Mouse (Mus musculus): ENCODE measurements around the gene Tmcc3. TPM values are rescaled to one million over a fixed set of nuclear protein-coding genes. Genes with fewer than 3 reads are reported as not detected.
A peak's percentile ranks its signal among the peaks of the same experiment; 100 is the strongest.

The Tmcc3 gene
- 10 to 100 TPM; 23.1 to 23.6 TPM for total RNA-seq (2021)

DNA sequence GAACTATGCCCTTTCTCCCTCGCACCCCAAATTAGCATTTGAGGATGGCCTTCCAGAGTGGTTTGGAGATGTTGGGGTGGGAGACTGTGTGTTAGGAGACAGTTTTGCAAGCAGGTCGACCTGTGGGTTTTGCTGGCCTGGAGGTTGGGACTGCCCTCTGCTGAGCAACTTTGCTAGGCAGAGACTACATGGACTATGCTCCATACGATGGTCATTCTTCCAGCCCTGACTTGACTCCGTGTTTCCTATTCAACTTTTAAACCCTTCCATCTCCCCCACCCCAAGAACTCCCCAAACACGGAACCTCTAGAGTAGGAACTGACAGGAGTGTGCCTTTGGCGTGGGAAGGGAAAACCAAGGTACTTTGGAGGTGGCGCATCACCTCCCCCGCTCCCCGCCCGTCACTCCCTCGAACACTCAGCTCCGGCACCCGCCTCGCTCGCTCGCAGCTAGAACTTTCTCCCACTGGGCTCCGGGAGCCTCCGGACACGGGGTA is at the start of gene Tmcc3:
Gene Tmcc3, plus strand, starts transcription at position 439 of the 496 bp plus-strand sequence.
- intact Hi-C loops (cut with DNase I) = no loop called here
- no peak for DNase-seq (ENCODE audit: low spot score in 2 of 2)

- DNase-seq (ENCODE audit: low spot score in 2 of 2) = no peak
- intact Hi-C loops (cut with DNase I) = no loop called here
These were observed 49.1 kb upstream of the Tmcc3 start for GRCm38 (mm10) chr10:94262646-94263045.

GRCm38 (mm10) chr10:94263211-94263610 is 48.5 kb upstream of the Tmcc3 start:
- no peak for DNase-seq (ENCODE audit: low spot score in 2 of 2)
- intact Hi-C loops (cut with DNase I) = no loop called here

GRCm38 (mm10) chr10:94265656-94266542 is 45.9 kb upstream of the Tmcc3 start:
- intact Hi-C loops (cut with DNase I) = no loop called here

DNA sequence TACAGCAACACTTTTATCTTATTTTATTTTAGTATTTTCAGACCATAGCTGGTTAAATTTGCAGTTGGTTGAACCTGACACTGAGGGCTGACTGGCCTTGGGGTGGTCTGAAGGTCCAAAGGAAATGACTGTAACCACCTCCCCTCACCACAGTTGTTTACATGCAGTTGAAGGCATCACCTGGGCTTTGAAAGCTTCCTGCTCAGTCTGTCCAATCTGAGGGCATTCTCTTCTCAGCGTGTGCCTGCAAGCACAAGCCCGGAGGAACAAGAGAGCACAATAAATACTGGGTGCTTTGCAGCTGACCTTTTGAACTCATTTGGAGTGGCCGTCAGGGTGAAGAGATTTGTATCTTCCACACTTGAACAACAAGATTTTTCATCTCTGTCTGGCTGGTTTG is 36.4 kb upstream of the Tmcc3 start:
- DNase-seq (ENCODE audit: low spot score in 2 of 2) = no peak
- intact Hi-C loops (cut with DNase I) = no loop called here

More at GRCm38 (mm10) chr10:94265656-94266542, 45.9 kb upstream of the Tmcc3 start:
- peak in 1 of 2 experiments; percentile 19 for DNase-seq (ENCODE audit: low spot score in 2 of 2)

GRCm38 (mm10) chr10:94276511-94276910 is 35.2 kb upstream of the Tmcc3 start:
- no peak for DNase-seq (ENCODE audit: low spot score in 2 of 2)
- intact Hi-C loops (cut with DNase I) = no loop called here

GRCm38 (mm10) chr10:94282179-94282578 is 29.6 kb upstream of the Tmcc3 start:
- intact Hi-C loops (cut with DNase I) = no loop called here
- no peak for DNase-seq (ENCODE audit: low spot score in 2 of 2)

GRCm38 (mm10) chr10:94282797-94283196 is 29.0 kb upstream of the Tmcc3 start:
- no peak for DNase-seq (ENCODE audit: low spot score in 2 of 2)
- intact Hi-C loops (cut with DNase I) = no loop called here

DNA sequence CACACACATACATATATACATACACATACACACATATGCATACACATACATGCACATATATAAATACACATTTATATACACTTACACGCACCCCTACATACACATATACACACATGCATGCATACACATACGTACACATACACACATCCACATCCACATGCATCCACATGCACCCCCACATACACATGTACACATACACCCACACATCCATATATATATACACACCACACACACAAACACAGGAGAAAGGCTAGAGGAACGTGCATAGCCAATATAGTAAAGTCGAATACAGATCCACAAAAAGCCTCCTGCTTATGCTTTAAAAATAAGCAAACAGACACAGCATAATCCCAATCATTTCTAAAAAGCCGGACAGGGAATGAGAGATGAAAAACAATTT is 17.3 kb upstream of the Tmcc3 start:
- no peak for DNase-seq (ENCODE audit: low spot score in 2 of 2)
- intact Hi-C loops (cut with DNase I) = no loop called here

GRCm38 (mm10) chr10:94294933-94295750 is 16.6 kb upstream of the Tmcc3 start:
- intact Hi-C loops (cut with DNase I) = no loop called here
- DNase-seq (ENCODE audit: low spot score in 2 of 2) = peak in 1 of 2 experiments; percentile 8

DNA sequence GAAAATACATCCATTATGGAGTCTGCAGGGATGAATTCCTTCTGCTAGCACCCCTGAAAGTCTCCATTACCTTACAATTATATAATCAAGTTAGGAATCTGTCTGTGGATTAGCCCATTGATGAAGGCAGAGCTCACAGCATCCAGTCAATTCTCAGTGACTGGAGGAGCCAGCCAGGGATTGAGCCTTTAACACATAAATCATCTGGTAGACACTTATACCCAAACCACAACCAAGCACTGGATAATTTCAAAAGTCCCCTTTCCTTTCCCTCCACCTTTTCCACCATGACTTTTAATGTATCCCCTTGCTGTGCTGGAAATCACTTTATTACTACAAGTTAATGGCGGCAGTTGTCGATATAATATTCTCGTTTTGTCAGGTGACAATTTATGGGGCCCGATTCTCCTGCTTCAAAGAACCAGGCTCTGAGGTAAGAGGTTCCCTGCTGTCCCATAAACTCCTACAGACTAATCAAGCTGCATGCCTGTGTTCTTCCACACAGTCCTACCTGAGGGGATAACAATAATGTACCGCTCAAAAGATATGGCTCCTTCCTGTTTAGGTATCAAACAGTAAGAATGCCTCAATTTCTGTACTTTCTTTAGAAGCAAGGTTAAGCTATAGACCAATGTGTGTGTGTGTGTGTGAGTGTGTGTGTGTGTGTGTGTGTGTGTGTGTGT is 15.7 kb upstream of the Tmcc3 start:
- intact Hi-C loops (cut with DNase I) = no loop called here
- DNase-seq (ENCODE audit: low spot score in 2 of 2) = no peak

- DNase-seq (ENCODE audit: low spot score in 2 of 2) = no peak
- intact Hi-C loops (cut with DNase I) = no loop called here
These were observed 13.3 kb upstream of the Tmcc3 start, which contains the start of gene Gm4792 for GRCm38 (mm10) chr10:94298471-94298870. Gene Gm4792, minus strand, starts transcription at chr10:94298703.

- no peak for DNase-seq (ENCODE audit: low spot score in 2 of 2)
- intact Hi-C loops (cut with DNase I) = no loop called here
These were observed 12.4 kb upstream of the Tmcc3 start for GRCm38 (mm10) chr10:94299301-94299700.

DNA sequence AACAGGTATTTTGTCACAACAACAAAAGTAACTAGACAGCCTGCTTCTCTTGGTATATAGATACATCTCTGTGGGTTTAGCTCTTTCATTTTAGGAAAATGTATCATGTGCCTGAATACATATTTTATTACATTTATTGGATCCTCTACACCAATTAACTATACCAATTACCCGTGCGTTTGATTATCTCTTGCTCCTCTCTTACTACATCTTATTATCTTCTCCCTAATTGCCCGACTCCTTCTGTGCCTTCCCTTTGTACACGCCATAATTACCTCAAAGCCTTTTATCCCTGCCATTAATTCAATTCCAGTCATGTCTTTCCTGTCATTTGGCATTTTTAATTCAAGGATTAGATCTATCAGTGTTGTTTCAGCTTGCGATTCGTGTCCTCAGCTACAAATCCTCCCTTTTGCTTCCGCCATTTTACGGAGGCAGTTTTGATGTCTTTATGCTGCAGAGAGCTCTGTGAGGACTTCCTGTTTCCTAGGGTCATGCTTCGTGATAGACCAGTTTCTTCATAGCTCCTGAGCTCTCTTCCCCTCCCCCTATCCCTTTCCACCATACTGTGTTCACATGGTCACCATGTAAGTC is 7.6 kb upstream of the Tmcc3 start:
- intact Hi-C loops (cut with DNase I) = no loop called here
- DNase-seq (ENCODE audit: low spot score in 2 of 2) = no peak

- no peak for DNase-seq (ENCODE audit: low spot score in 2 of 2)
- intact Hi-C loops (cut with DNase I) = no loop called here
These were observed 6.2 kb upstream of the Tmcc3 start for GRCm38 (mm10) chr10:94305526-94305925.

GRCm38 (mm10) chr10:94310499-94311267 is 1.1 kb upstream of the Tmcc3 start:
- intact Hi-C loops (cut with DNase I) = no loop called here

DNA sequence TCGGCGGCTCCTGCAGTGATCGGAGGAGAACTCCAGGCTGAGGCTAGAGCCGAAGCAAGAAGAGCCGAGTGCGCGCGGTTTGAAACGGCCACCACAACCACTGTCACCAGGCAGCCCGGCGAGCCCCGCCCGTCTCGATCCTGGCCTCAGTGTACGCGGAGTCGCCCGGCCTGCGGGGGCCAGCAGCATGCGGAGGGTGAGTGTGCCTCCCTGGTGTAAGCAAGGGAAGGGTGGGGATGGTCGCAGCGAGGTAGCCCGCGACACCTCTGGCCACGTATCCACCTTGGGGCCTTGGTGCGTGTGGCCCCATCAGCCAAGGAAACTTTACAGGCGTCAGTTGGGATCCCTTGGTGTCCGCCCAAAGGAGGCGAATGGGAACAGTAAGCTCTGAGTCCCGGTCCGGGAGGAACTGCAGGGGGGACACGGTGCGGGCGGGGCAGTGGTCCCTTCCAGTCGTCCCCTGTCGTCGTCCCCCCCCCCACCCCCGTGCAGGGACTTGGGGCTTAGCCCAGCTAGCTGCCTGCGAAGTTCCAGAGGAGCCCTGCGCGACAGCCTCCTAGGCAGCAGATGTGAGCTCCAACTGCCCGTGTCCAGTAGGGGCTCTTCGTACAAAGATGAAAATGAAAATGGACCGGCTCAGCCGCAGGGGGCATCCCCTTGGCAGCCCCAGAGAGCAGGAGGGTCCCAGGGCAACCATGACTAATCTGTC is 412 bp downstream of the Tmcc3 start:
- intact Hi-C loops (cut with DNase I) = no loop called here
- DNase-seq (ENCODE audit: low spot score in 2 of 2) = no peak

More at GRCm38 (mm10) chr10:94310499-94311267, 1.1 kb upstream of the Tmcc3 start:
- DNase-seq (ENCODE audit: low spot score in 2 of 2) = no peak

DNA sequence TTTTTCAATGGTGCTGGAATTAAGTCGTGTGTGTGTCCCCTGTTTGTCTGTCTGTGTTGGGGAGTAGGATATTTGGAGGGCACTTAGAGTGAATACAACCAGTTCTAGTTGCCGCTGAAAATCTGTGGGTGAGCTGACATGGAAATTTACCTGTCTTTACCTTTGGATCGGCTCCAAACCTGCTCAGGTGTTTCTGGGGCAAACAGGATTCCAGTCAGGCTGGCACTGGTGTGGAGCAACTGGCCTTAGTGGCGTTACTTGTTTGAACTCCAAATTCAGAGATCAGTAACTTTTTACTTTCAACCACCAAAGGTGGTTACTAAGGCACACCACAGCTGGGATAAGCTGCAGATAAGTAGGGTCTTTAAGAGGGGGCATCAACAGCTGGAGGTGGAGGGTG is 1.4 kb downstream of the Tmcc3 start:
- no peak for DNase-seq (ENCODE audit: low spot score in 2 of 2)
- intact Hi-C loops (cut with DNase I) = no loop called here
